Mouse (Mus musculus): ENCODE data around the gene Zfhx3. TPM values are rescaled to one million over a fixed set of nuclear protein-coding genes. Genes with fewer than 3 reads are reported as not detected.

The Zfhx3 gene
- total and polyA plus RNA-seq, 2 experiments from 2014 or later: 9.6 to 13.8 TPM

DNA sequence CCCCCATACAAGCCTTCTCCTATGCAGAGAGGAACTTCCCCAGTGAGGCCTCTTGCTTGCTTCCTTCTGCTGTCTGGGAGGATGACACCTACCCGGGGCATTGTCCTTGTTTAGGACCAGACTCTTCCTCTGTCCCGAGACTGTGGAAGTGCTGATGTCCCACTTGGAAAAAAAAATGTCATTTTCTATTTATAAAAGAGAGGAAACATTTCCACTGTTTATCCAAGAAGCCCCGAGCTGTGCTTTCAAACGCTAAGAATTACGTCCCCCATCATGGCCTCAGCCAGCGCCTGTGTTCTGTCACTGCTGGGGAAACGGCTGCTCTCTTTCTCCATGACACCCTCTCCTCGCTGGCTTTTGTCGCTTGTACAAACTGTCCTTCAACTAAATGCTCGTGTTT is 951.8 kb downstream of the Zfhx3 start:
- Histone ChIP-seq H3K4me3 (ENCODE audit: low read depth, low read length) (no peak overlapping the region), H3K36me3 (ENCODE audit: insufficient read depth) (no peaks in the 10 kb centered on the region), H3K9ac (no peak overlapping the region), H3K9me3 (ENCODE audit: low read length) (no peaks in the 10 kb centered on the region), H3K27me3 (ENCODE audit: insufficient read depth, low read length) (no peaks in the 10 kb centered on the region), H3K4me1 (ENCODE audit: insufficient read depth) (peaks cover 23% of the 10 kb centered on the region; the same call in 1 of the 2 replicates), H3K4me2 (ENCODE audit: low read depth) (no peak overlapping the region), H3K27ac (ENCODE audit: low read depth, low read length) (no peak overlapping the region)
- 65% methylated on average over 10 of the region's 10 CpGs for WGBS
- no peak for TF ChIP-seq CTCF (IDR thresholded peaks at IDR 0.05; ENCODE audit: low read depth)
- DNase-seq: no peak
- no peak for ATAC-seq

DNA sequence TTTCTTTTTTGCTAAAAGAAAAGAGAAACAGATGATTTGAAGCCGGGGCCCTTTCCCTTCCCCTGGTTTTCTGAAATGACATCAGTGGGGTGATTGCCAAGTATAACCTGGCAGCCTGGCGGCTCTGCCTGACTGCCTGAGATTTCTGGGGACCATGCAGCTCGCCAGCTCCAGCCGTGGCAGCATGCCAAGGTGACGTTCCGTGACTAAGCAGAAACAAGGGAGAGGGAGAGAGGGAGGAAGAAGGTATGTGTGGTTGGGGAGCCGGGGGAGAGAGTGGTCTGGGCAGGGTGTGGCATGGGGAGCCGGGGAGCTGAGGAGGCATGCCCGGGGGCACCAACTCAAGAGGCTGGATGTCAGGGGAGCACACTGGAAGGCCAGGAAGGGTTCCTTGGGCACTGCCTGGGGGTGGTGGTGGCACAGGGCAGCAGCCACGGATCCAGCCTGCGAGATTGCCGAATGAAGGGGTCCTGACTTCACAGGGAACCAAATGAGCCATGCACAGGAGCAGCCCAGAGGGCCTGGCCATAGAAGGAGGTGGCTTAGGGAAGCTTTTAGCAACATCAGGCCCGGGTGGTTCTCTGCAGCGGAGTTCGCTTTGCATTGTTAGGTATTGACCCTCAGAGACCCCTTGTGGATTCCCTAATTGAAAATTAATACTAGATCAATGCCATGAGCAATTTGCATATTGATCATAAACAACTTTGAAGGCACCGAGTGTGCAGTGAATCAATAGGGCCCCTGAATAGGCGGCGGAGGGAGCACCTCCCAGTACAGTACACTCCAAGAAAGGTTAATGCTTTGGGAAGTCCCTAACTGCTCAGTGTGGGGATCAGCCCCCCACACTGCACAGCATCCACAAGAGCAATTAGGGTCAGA is 954.3 kb downstream of the Zfhx3 start:
- TF ChIP-seq CTCF (IDR thresholded peaks at IDR 0.05; ENCODE audit: low read depth): no peak
- Histone ChIP-seq H3K27ac (ENCODE audit: low read depth, low read length) (no peak overlapping the region), H3K9me3 (ENCODE audit: low read length) (no peaks in the 10 kb centered on the region), H3K36me3 (ENCODE audit: insufficient read depth) (no peaks in the 10 kb centered on the region), H3K4me2 (ENCODE audit: low read depth) (no peak overlapping the region), H3K9ac (no peak overlapping the region), H3K4me1 (ENCODE audit: insufficient read depth) (0 out of 2 replicates have a peak, but pooled peaks cover 21% of the 10 kb centered on the region), H3K27me3 (ENCODE audit: insufficient read depth, low read length) (no peaks in the 10 kb centered on the region), H3K4me3 (ENCODE audit: low read depth, low read length) (no peak overlapping the region)
- 20% methylated on average over 18 of the region's 18 CpGs for WGBS
- ATAC-seq: peak; percentile 54; the same call in 1 of the 2 replicates
- DNase-seq: peak; percentile 78

DNA sequence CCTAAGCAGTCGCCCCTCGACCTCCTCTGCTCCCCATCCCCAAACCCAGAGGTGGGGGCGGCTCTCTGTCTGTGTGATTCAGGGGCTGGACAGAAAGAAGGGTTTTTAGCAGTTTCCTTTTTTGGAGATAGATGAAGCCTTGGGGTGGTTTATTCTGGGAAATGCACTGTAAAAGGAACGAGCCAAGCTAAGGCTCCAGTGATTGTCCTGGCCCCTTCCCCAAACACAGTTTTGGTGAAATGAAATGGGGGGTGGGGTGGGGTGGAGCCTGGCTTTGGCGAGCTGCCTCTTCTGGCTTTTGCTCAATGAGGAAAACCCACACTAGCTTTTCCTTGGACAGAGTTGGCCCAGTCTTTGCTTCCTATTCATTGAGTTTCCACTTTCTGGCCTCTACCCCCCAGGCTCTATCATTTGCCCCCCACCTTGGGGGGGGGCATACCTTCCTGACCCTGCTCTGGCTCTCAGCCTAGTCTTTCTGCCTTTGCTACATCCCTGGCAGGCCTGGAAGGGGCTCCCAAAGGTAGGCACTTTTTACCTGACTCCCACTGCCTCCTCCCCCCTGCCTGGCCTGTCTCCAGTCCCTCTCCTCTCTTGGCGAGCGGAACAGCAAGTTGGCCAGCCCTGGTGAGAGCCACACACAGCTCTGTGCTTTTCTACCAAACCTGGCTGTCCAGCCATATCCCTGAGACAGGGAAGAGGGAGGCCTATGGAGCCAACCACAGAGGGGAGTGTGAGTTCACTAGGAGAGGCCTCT is 955.1 kb downstream of the Zfhx3 start:
- Histone ChIP-seq H3K9ac (no peak overlapping the region), H3K4me2 (ENCODE audit: low read depth) (no peak overlapping the region), H3K9me3 (ENCODE audit: low read length) (no peaks in the 10 kb centered on the region), H3K4me1 (ENCODE audit: insufficient read depth) (0 out of 2 replicates have a peak, but pooled peaks cover 21% of the 10 kb centered on the region), H3K27ac (ENCODE audit: low read depth, low read length) (no peak overlapping the region), H3K4me3 (ENCODE audit: low read depth, low read length) (no peak overlapping the region), H3K27me3 (ENCODE audit: insufficient read depth, low read length) (no peaks in the 10 kb centered on the region), H3K36me3 (ENCODE audit: insufficient read depth) (no peaks in the 10 kb centered on the region)
- 25% methylated on average over 7 of the region's 7 CpGs for WGBS
- ATAC-seq (0 out of 2 replicates have a peak, but pooled peaks have one; percentile 7), DNase-seq (no peak)
- TF ChIP-seq CTCF (IDR thresholded peaks at IDR 0.05; ENCODE audit: low read depth): no peak

DNA sequence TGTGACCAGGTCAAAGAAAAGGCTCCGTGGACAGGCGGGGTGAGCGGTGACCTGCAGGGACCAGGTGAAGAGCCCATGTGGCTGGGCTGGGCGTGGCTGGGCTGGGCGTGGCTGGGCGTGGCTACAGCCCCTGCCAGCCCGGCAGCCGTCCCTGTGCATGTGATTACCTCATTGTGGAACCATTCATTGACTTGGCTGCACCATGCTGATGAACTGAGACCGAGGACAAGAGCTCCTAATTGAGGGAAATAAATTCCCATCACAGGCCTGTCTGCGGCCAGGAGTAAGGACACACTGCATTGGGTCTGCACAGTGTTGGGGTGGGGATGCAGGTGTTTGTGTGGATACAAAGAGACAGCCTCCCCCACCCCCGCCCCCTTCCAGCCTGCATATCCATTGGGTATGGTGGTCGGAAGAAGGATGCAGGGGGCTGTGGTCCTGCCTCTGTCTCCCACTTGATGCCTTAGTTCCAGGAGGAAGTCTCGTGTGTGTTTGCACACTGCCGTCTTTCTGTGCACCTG is 956.9 kb downstream of the Zfhx3 start:
- Histone ChIP-seq H3K4me3 (ENCODE audit: low read depth, low read length) (no peak overlapping the region), H3K9me3 (ENCODE audit: low read length) (no peaks in the 10 kb centered on the region), H3K9ac (no peak overlapping the region), H3K27ac (ENCODE audit: low read depth, low read length) (no peak overlapping the region), H3K27me3 (ENCODE audit: insufficient read depth, low read length) (no peaks in the 10 kb centered on the region), H3K4me1 (ENCODE audit: insufficient read depth) (0 out of 2 replicates have a peak, but pooled peaks cover 25% of the 10 kb centered on the region), H3K4me2 (ENCODE audit: low read depth) (no peak overlapping the region), H3K36me3 (ENCODE audit: insufficient read depth) (no peaks in the 10 kb centered on the region)
- ATAC-seq (no peak), DNase-seq (no peak)
- 63% methylated on average over 14 of the region's 14 CpGs for WGBS
- TF ChIP-seq CTCF (IDR thresholded peaks at IDR 0.05; ENCODE audit: low read depth): no peak

DNA sequence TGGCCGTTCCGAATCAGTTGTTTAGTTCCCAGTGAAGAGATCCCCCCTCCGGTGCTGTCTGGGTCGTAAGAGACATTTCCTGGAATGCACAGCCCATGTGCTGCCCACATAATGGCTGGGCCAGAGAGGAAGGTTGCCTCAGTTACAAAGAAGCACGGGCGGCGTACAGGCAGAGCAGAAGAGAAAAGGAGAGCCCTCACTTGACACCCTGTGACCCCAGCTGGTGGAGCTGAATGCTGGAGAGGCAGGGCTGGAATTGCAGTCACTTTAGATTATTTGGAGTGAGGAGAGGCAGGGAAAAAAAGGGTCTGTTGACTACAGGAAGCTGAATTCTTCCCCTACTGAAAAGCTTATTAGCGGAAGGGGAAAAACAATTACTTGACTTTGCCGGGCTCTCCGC is 958.1 kb downstream of the Zfhx3 start:
- no peak overlapping the region for H3K27ac ChIP-seq (ENCODE audit: low read depth, low read length)
- no peak overlapping the region for H3K9ac ChIP-seq
- H3K4me1 ChIP-seq (ENCODE audit: insufficient read depth): 0 out of 2 replicates have a peak, but pooled peaks cover 25% of the 10 kb centered on the region
- 33% methylated on average over 10 of the region's 10 CpGs for WGBS
- no peak overlapping the region for H3K4me2 ChIP-seq (ENCODE audit: low read depth)
- TF ChIP-seq CTCF (IDR thresholded peaks at IDR 0.05; ENCODE audit: low read depth): no peak
- no peak overlapping the region for H3K4me3 ChIP-seq (ENCODE audit: low read depth, low read length)
- DNase-seq (no peak), ATAC-seq (no peak)
- no peaks in the 10 kb centered on the region for H3K27me3 ChIP-seq (ENCODE audit: insufficient read depth, low read length)
- H3K36me3 ChIP-seq (ENCODE audit: insufficient read depth): no peaks in the 10 kb centered on the region
- no peaks in the 10 kb centered on the region for H3K9me3 ChIP-seq (ENCODE audit: low read length)

DNA sequence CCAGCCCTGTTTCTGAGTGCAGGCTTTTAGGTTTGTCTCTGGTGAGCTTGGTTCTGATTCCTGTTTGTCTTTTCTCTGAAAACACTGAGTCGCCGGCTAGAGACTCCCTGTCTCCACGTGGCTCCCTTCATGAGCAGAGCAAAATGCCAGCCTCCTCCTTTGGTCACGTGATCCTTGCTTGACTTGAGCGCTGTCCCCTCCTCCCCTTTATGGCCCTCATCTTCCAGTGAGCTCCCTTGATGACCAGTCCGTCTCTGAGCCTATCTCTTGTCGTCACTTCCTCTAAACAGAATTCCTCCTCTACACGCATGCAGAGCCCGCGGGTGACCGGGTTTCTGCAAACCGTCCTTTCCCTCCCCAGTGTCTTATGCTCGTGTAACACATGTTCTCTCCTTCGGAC is 958.8 kb downstream of the Zfhx3 start:
- no peak overlapping the region for H3K4me3 ChIP-seq (ENCODE audit: low read depth, low read length)
- TF ChIP-seq CTCF (IDR thresholded peaks at IDR 0.05; ENCODE audit: low read depth): no peak
- H3K4me1 ChIP-seq (ENCODE audit: insufficient read depth): 0 out of 2 replicates have a peak, but pooled peaks cover 24% of the 10 kb centered on the region
- ATAC-seq (no peak), DNase-seq (no peak)
- H3K27me3 ChIP-seq (ENCODE audit: insufficient read depth, low read length): no peaks in the 10 kb centered on the region
- H3K4me2 ChIP-seq (ENCODE audit: low read depth): no peak overlapping the region
- no peaks in the 10 kb centered on the region for H3K36me3 ChIP-seq (ENCODE audit: insufficient read depth)
- H3K9ac ChIP-seq: no peak overlapping the region
- no peaks in the 10 kb centered on the region for H3K9me3 ChIP-seq (ENCODE audit: low read length)
- WGBS: 66% methylated on average over 14 of the region's 14 CpGs
- H3K27ac ChIP-seq (ENCODE audit: low read depth, low read length): no peak overlapping the region
